Comparison of ENCODE assay signal across 16 mouse cellular contexts in genomic region chr5:21426666-21427065, GRCm38 (mm10). TPM values are rescaled to one million over a fixed set of nuclear protein-coding genes. Genes with fewer than 3 reads are reported as not detected.
DNase-seq lines count a peak whose midpoint lies in the region; ATAC-seq lines count a peak whose summit lies in the region.
"Had no signal": no experiment of that assay in that cellular context is flagged by ENCODE, and none has a peak within 500 bp of the region (broad histone marks: within the 10 kb centered on the region; RNA-seq: fewer than 3 reads in every experiment).

No protein-coding gene starts in this region.

- 93% methylated on average over 6 of the region's 6 CpGs for WGBS in heart, embryonic 12.5 days
- WGBS in midbrain, embryonic 15.5 days, result 95% methylated on average over 6 of the region's 6 CpGs
- 93% methylated on average over 6 of the region's 6 CpGs for WGBS in midbrain, embryonic 11.5 days
- 93% methylated on average over 6 of the region's 6 CpGs for WGBS in intestine, embryonic 14.5 days
- WGBS in neural tube, embryonic 15.5 days, result 96% methylated on average over 6 of the region's 6 CpGs

- no peak overlapping the region for H3K4me3 ChIP-seq in heart, embryonic 12.5 days
- no peak overlapping the region for H3K4me3 ChIP-seq in midbrain, embryonic 15.5 days
- no peak overlapping the region for H3K4me3 ChIP-seq in midbrain, embryonic 11.5 days (ENCODE audit: low read depth, low read length)
- no peak overlapping the region for H3K4me3 ChIP-seq in intestine, embryonic 14.5 days (ENCODE audit: low read depth, low read length)
- peak overlapping the region; percentile 80 for H3K4me3 ChIP-seq in neural tube, embryonic 15.5 days (replicated peaks)

- peak overlapping the region; percentile 98; the same call in 1 of the 2 replicates for H3K4me2 ChIP-seq in heart, embryonic 12.5 days
- H3K4me2 ChIP-seq in midbrain, embryonic 15.5 days, result 0 out of 2 replicates have a peak overlapping the region, but pooled peaks have one; percentile 98
- H3K4me2 ChIP-seq in midbrain, embryonic 11.5 days, result no peak overlapping the region
- H3K4me2 ChIP-seq in intestine, embryonic 14.5 days (ENCODE audit: low read length), result peak overlapping the region; percentile 94
- H3K4me2 ChIP-seq in neural tube, embryonic 15.5 days, result peak overlapping the region; percentile 98

- H3K9me3 ChIP-seq in heart, embryonic 12.5 days (replicated peaks), result no peaks in the 10 kb centered on the region
- H3K9me3 ChIP-seq in midbrain, embryonic 15.5 days, result no peaks in the 10 kb centered on the region
- H3K9me3 ChIP-seq in midbrain, embryonic 11.5 days (ENCODE audit: control insufficient read depth, low read length), result no peaks in the 10 kb centered on the region
- H3K9me3 ChIP-seq in intestine, embryonic 14.5 days (ENCODE audit: control insufficient read depth, low read length), result no peaks in the 10 kb centered on the region
- H3K9me3 ChIP-seq in neural tube, embryonic 15.5 days (replicated peaks), result no peaks in the 10 kb centered on the region
- H3K9me3 ChIP-seq: heart, embryonic 10.5 days had no signal

- peaks cover 11% of the 10 kb centered on the region for H3K4me1 ChIP-seq in heart, embryonic 12.5 days (replicated peaks)
- peaks cover 15% of the 10 kb centered on the region for H3K4me1 ChIP-seq in midbrain, embryonic 15.5 days
- H3K4me1 ChIP-seq in midbrain, embryonic 11.5 days (ENCODE audit: control insufficient read depth, insufficient read depth, low read length), result peaks cover 6% of the 10 kb centered on the region
- 0 out of 2 replicates have a peak, but pooled peaks cover 4% of the 10 kb centered on the region for H3K4me1 ChIP-seq in intestine, embryonic 14.5 days (replicated peaks; ENCODE audit: control insufficient read depth, insufficient read depth, low read length)
- H3K4me1 ChIP-seq in neural tube, embryonic 15.5 days, result peaks cover 20% of the 10 kb centered on the region

- DNase-seq in heart, postnatal 14 days, result no peak
- no peak for DNase-seq in midbrain, embryonic 11.5 days (ENCODE audit: low spot score, missing footprints)
- DNase-seq in intestine, embryonic 14.5 days (ENCODE audit: low spot score), result no peak
- DNase-seq in gastrocnemius, postnatal 14 days, result no peak
- no peak for DNase-seq in Muller cell, postnatal 12 days (ENCODE audit: inconsistent ontology term)
- DNase-seq: adrenal gland, adult 2 months; B cell, adult 2 months; gastrocnemius, adult 2 months; kidney, postnatal 4 days had no signal

- H3K27me3 ChIP-seq in heart, embryonic 12.5 days (replicated peaks), result no peaks in the 10 kb centered on the region
- no peaks in the 10 kb centered on the region for H3K27me3 ChIP-seq in midbrain, embryonic 15.5 days (replicated peaks)
- no peaks in the 10 kb centered on the region for H3K27me3 ChIP-seq in midbrain, embryonic 11.5 days (ENCODE audit: control insufficient read depth, insufficient read depth, low read length)
- H3K27me3 ChIP-seq in intestine, embryonic 14.5 days (replicated peaks; ENCODE audit: control insufficient read depth, insufficient read depth, low read length), result no peaks in the 10 kb centered on the region
- 0 out of 2 replicates have a peak, but pooled peaks cover 3% of the 10 kb centered on the region for H3K27me3 ChIP-seq in neural tube, embryonic 15.5 days (replicated peaks)

- H3K36me3 ChIP-seq in heart, embryonic 12.5 days, result no peaks in the 10 kb centered on the region
- H3K36me3 ChIP-seq in midbrain, embryonic 15.5 days (replicated peaks), result no peaks in the 10 kb centered on the region
- no peaks in the 10 kb centered on the region for H3K36me3 ChIP-seq in midbrain, embryonic 11.5 days (ENCODE audit: control insufficient read depth, insufficient read depth, low read length)
- H3K36me3 ChIP-seq in intestine, embryonic 14.5 days (ENCODE audit: control insufficient read depth, insufficient read depth, low read length), result no peaks in the 10 kb centered on the region
- H3K36me3 ChIP-seq in neural tube, embryonic 15.5 days, result no peaks in the 10 kb centered on the region
- H3K36me3 ChIP-seq: heart, embryonic 10.5 days had no signal

- H3K9ac ChIP-seq in heart, embryonic 12.5 days, result no peak overlapping the region
- H3K9ac ChIP-seq in midbrain, embryonic 15.5 days, result no peak overlapping the region
- H3K9ac ChIP-seq in midbrain, embryonic 11.5 days (ENCODE audit: low read length), result no peak overlapping the region
- no peak overlapping the region for H3K9ac ChIP-seq in intestine, embryonic 14.5 days (ENCODE audit: low read length)
- H3K9ac ChIP-seq in neural tube, embryonic 15.5 days (replicated peaks), result no peak overlapping the region

- no peak for ATAC-seq in heart, embryonic 12.5 days (ENCODE audit: insufficient number of reproducible peaks, low FRiP score)
- ATAC-seq in midbrain, embryonic 15.5 days (replicated peaks), result no peak
- ATAC-seq in midbrain, embryonic 11.5 days (ENCODE audit: low FRiP score), result no peak
- ATAC-seq in intestine, embryonic 14.5 days (replicated peaks; ENCODE audit: low FRiP score, low TSS enrichment, low read depth), result no peak
- ATAC-seq in neural tube, embryonic 15.5 days (ENCODE audit: low FRiP score), result no peak
- ATAC-seq: Patski had no signal

- H3K27ac ChIP-seq in heart, embryonic 12.5 days (ENCODE audit: poor library complexity, severe bottlenecking), result no peak overlapping the region
- no peak overlapping the region for H3K27ac ChIP-seq in midbrain, embryonic 15.5 days
- H3K27ac ChIP-seq in midbrain, embryonic 11.5 days (ENCODE audit: low read depth, low read length), result no peak overlapping the region
- H3K27ac ChIP-seq in intestine, embryonic 14.5 days (ENCODE audit: low read depth), result no peak overlapping the region
- H3K27ac ChIP-seq in neural tube, embryonic 15.5 days (replicated peaks), result no peak overlapping the region
- H3K27ac ChIP-seq: gastrocnemius, adult 2 months; heart, embryonic 10.5 days had no signal

- intact Hi-C loops in heart, postnatal 14 days (cut with DNase I), result no loop called here
- intact Hi-C loops in gastrocnemius, postnatal 14 days (cut with DNase I; ENCODE audit: low total_unique reads), result loop anchor here (5.0 kb wide), 1 partner anchor 216 kb away; no protein-coding TSS in a partner anchor

RNA-seq across cellular contexts. Expression of gene Fam185a, which starts 1.9 kb away (rescaled TPM):
- polyA plus RNA-seq in heart, embryonic 12.5 days (2016; fragmentation: Nextera tagmentation; extraction: Ambion mirVana), result 9.4 and 10.1 TPM in 2 replicates
- 10 to 100 TPM; 11.5 to 12.9 TPM for total RNA-seq in heart, postnatal 14 days (2021)
- 7.9 and 8.4 TPM in 2 replicates for polyA plus RNA-seq in midbrain, embryonic 15.5 days (2015; fragmentation: Nextera tagmentation; extraction: Ambion mirVana)
- polyA plus RNA-seq in midbrain, embryonic 11.5 days (2014; fragmentation: Nextera tagmentation; extraction: Ambion mirVana), result 4.7 and 5.0 TPM in 2 replicates
- 10.8 and 11.1 TPM in 2 replicates for polyA plus RNA-seq in intestine, embryonic 14.5 days (2014; fragmentation: Nextera tagmentation; extraction: Ambion mirVana)
- 9.9 and 10.2 TPM in 2 replicates for polyA plus RNA-seq in neural tube, embryonic 15.5 days (2015; fragmentation: Nextera tagmentation; extraction: Ambion mirVana)
- 1 to 10 TPM; 5.9 to 6.5 TPM for total RNA-seq in gastrocnemius, postnatal 14 days (2021)

RNA-seq across cellular contexts. Expression of gene Ccdc146, which starts 2.2 kb away (rescaled TPM):
- 1.3 and 2.1 TPM in 2 replicates for polyA plus RNA-seq in heart, embryonic 12.5 days (2016; fragmentation: Nextera tagmentation; extraction: Ambion mirVana)
- 1 to 10 TPM; 2.8 to 3.8 TPM for total RNA-seq in heart, postnatal 14 days (2021)
- 0.88 and 1.1 TPM in 2 replicates for polyA plus RNA-seq in midbrain, embryonic 15.5 days (2015; fragmentation: Nextera tagmentation; extraction: Ambion mirVana)
- polyA plus RNA-seq in midbrain, embryonic 11.5 days (2014; fragmentation: Nextera tagmentation; extraction: Ambion mirVana), result 0.32 TPM in 1 of 2 replicates, not detected in the other
- 0.47 and 0.76 TPM in 2 replicates for polyA plus RNA-seq in intestine, embryonic 14.5 days (2014; fragmentation: Nextera tagmentation; extraction: Ambion mirVana)
- 0.49 and 0.59 TPM in 2 replicates for polyA plus RNA-seq in neural tube, embryonic 15.5 days (2015; fragmentation: Nextera tagmentation; extraction: Ambion mirVana)
- 1 to 10 TPM; 1.5 to 1.6 TPM for total RNA-seq in gastrocnemius, postnatal 14 days (2021)
- total RNA-seq: common myeloid progenitor, adult 5-6 weeks; liver, adult 2 months had no signal
- polyA plus RNA-seq: liver, adult 2 months had no signal

RNA-seq across cellular contexts. Expression of gene Fgl2, which starts 54.2 kb away (rescaled TPM):
- polyA plus RNA-seq in heart, embryonic 12.5 days (2016; fragmentation: Nextera tagmentation; extraction: Ambion mirVana), result 34.2 and 35.3 TPM in 2 replicates
- total RNA-seq in heart, postnatal 14 days (2021), result 10 to 100 TPM; 34.2 to 38.5 TPM
- polyA plus RNA-seq in midbrain, embryonic 15.5 days (2015; fragmentation: Nextera tagmentation; extraction: Ambion mirVana), result 1.9 and 2.4 TPM in 2 replicates
- 2.5 and 2.6 TPM in 2 replicates for polyA plus RNA-seq in midbrain, embryonic 11.5 days (2014; fragmentation: Nextera tagmentation; extraction: Ambion mirVana)
- polyA plus RNA-seq in intestine, embryonic 14.5 days (2014; fragmentation: Nextera tagmentation; extraction: Ambion mirVana), result 8.1 and 8.6 TPM in 2 replicates
- 5.6 and 6.9 TPM in 2 replicates for polyA plus RNA-seq in neural tube, embryonic 15.5 days (2015; fragmentation: Nextera tagmentation; extraction: Ambion mirVana)
- total RNA-seq in gastrocnemius, postnatal 14 days (2021), result 1 to 10 TPM; 5.7 to 6.1 TPM
- polyA plus RNA-seq: Patski had no signal
